Mouse (Mus musculus) megakaryocyte, embryonic 14.5 days (primary cell): Measurements from ENCODE around the gene Ppfia2.

ENCODE experiments used
- FLI1 ChIP-seq: IDR thresholded peaks from 2 replicates; pipeline ENCODE4 v1.6.1; 2012; ENCODE audit warnings: low read length, inconsistent platforms, mixed read lengths
- GATA1 ChIP-seq: IDR thresholded peaks from 3 replicates; pipeline ENCODE4 v1.6.1; 2012; ENCODE audit warnings: mixed read lengths, low read length, inconsistent platforms, borderline replicate concordance

- TF ChIP-seq GATA1 (no peak), FLI1 (no peak)
These were observed 95.9 kb downstream of the Ppfia2 start for GRCm38 (mm10) chr10:106566036-106566435.
